Comparison of ENCODE assay signal across 13 mouse cellular contexts in genomic region chr2:104585645-104586044, GRCm38 (mm10). TPM values are rescaled to one million over a fixed set of nuclear protein-coding genes. Genes with fewer than 3 reads are reported as not detected.
DNase-seq lines count a peak whose midpoint lies in the region; ATAC-seq and TF ChIP-seq lines count a peak whose summit lies in the region.
"Had no signal": no experiment of that assay in that cellular context is flagged by ENCODE, and none has a peak within 500 bp of the region (broad histone marks: within the 10 kb centered on the region; RNA-seq: fewer than 3 reads in every experiment).

No protein-coding gene starts in this region.

- no peaks in the 10 kb centered on the region for H3K9me3 ChIP-seq in liver, embryonic 11.5 days (ENCODE audit: control insufficient read depth, low read length)
- H3K9me3 ChIP-seq in liver, embryonic 12.5 days (replicated peaks), result no peaks in the 10 kb centered on the region
- H3K9me3 ChIP-seq in MEL (replicated peaks; ENCODE audit: insufficient read depth, low read length), result no peaks in the 10 kb centered on the region
- H3K9me3 ChIP-seq: heart, embryonic 15.5 days; liver, embryonic 13.5 days had no signal

- no peak for DNase-seq in frontal cortex, postnatal 25 days (ENCODE audit: low spot score in 2 of 2)
- peak; percentile 14 for DNase-seq in liver, embryonic 11.5 days (ENCODE audit: low spot score)
- DNase-seq in MEL (ENCODE audit: low read depth, low spot score), result no peak
- DNase-seq in embryo, embryonic 11 days, result peak; percentile 50
- no peak for DNase-seq in urinary bladder, postnatal 10 days (ENCODE audit: low spot score)
- no peak for DNase-seq in neural tube, embryonic 10.5 days (ENCODE audit: extremely low spot score, low spot score)
- DNase-seq: adrenal gland, adult 8-10 months; kidney, adult 2 months; liver, embryonic 13.5 days had no signal

- H3K4me3 ChIP-seq in liver, embryonic 11.5 days (ENCODE audit: low read depth, low read length), result no peak overlapping the region
- H3K4me3 ChIP-seq in liver, embryonic 12.5 days, result no peak overlapping the region
- H3K4me3 ChIP-seq in MEL (ENCODE audit: control insufficient read depth in 1 of 2, insufficient read depth in 1 of 2, low read depth in 2 of 2, low read length in 2 of 2), result no peak overlapping the region
- H3K4me3 ChIP-seq: heart, embryonic 15.5 days; liver, embryonic 13.5 days had no signal

- ATAC-seq in frontal cortex, adult (ENCODE audit: low TSS enrichment), result peak; percentile 54; the same call in 1 of the 2 replicates
- ATAC-seq in liver, embryonic 11.5 days (replicated peaks; ENCODE audit: low FRiP score), result no peak
- no peak for ATAC-seq in liver, embryonic 12.5 days

- no peak overlapping the region for H3K4me2 ChIP-seq in liver, embryonic 11.5 days
- H3K4me2 ChIP-seq in liver, embryonic 12.5 days, result no peak overlapping the region
- H3K4me2 ChIP-seq: heart, embryonic 15.5 days; hindbrain, embryonic 14.5 days; liver, embryonic 13.5 days had no signal

- no peak for TF ChIP-seq EP300 in MEL (IDR thresholded peaks at IDR 0.05; ENCODE audit: low read depth in 1 of 2, low read length in 2 of 2)

- WGBS in liver, embryonic 11.5 days, result 36% methylated on average over 2 of the region's 2 CpGs
- 30% methylated on average over 2 of the region's 2 CpGs for WGBS in liver, embryonic 12.5 days (ENCODE audit: insufficient replicate concordance)

- peak; percentile 57 for TF ChIP-seq RAD21 in MEL (IDR thresholded peaks at IDR 0.05; ENCODE audit: low read depth, low read length)

- peak in 1 of 3 experiments; percentile 49; a peak in 2 of 6 replicates for TF ChIP-seq CTCF in MEL (IDR thresholded peaks at IDR 0.05 in 2 of 3, conservative IDR thresholded peaks at IDR 0.05 in 1 of 3; ENCODE audit: control insufficient read depth in 1 of 3, insufficient read depth in 1 of 3, low read depth in 2 of 3, low read length in 3 of 3, poor library complexity in 1 of 3, severe bottlenecking in 1 of 3)

- no peaks in the 10 kb centered on the region for H3K36me3 ChIP-seq in liver, embryonic 11.5 days (ENCODE audit: control insufficient read depth, insufficient read depth, low read length)
- no peaks in the 10 kb centered on the region for H3K36me3 ChIP-seq in liver, embryonic 12.5 days
- peaks cover 0 to 14% of the 10 kb centered on the region in 2 experiments; a peak in 2 of 4 replicates for H3K36me3 ChIP-seq in MEL (ENCODE audit: control insufficient read depth in 1 of 2, insufficient read depth in 2 of 2, low read length in 2 of 2)
- H3K36me3 ChIP-seq: heart, embryonic 15.5 days; liver, embryonic 13.5 days had no signal

- H3K9ac ChIP-seq in liver, embryonic 11.5 days (ENCODE audit: low read depth, low read length), result no peak overlapping the region
- H3K9ac ChIP-seq in liver, embryonic 12.5 days, result no peak overlapping the region
- H3K9ac ChIP-seq in MEL (ENCODE audit: control insufficient read depth, low read depth, low read length, poor library complexity, severe bottlenecking), result no peak overlapping the region
- H3K9ac ChIP-seq: hindbrain, embryonic 14.5 days; liver, embryonic 13.5 days had no signal

- peaks cover 4% of the 10 kb centered on the region for H3K79me2 ChIP-seq in MEL (ENCODE audit: control insufficient read depth, insufficient read depth, low read length, poor library complexity)

- no peak overlapping the region for H3K27ac ChIP-seq in liver, embryonic 11.5 days (ENCODE audit: low read depth, low read length)
- H3K27ac ChIP-seq in liver, embryonic 12.5 days, result no peak overlapping the region
- H3K27ac ChIP-seq in MEL (ENCODE audit: control insufficient read depth, low read depth, low read length), result no peak overlapping the region
- H3K27ac ChIP-seq: heart, embryonic 15.5 days; hindbrain, embryonic 14.5 days; liver, embryonic 13.5 days had no signal

- TF ChIP-seq POLR2A in MEL (IDR thresholded peaks at IDR 0.05; ENCODE audit: control insufficient read depth in 1 of 2, insufficient read depth in 1 of 2, low read depth in 1 of 2, low read length in 2 of 2, poor library complexity in 1 of 2), result no peak

- no peaks in the 10 kb centered on the region for H3K27me3 ChIP-seq in liver, embryonic 11.5 days (replicated peaks; ENCODE audit: control insufficient read depth, insufficient read depth, low read length)
- H3K27me3 ChIP-seq in liver, embryonic 12.5 days (replicated peaks), result no peaks in the 10 kb centered on the region; the same call in 1 of the 2 replicates
- no peaks in the 10 kb centered on the region for H3K27me3 ChIP-seq in MEL (ENCODE audit: control insufficient read depth in 1 of 2, insufficient read depth in 2 of 2, low read length in 2 of 2)
- H3K27me3 ChIP-seq: heart, embryonic 15.5 days; liver, embryonic 13.5 days had no signal

- H3K4me1 ChIP-seq in liver, embryonic 11.5 days (replicated peaks; ENCODE audit: control insufficient read depth, insufficient read depth, low read length), result 0 out of 2 replicates have a peak, but pooled peaks cover 3% of the 10 kb centered on the region
- peaks cover 14% of the 10 kb centered on the region for H3K4me1 ChIP-seq in liver, embryonic 12.5 days
- peaks cover 4 to 8% of the 10 kb centered on the region in 2 experiments for H3K4me1 ChIP-seq in MEL (ENCODE audit: control insufficient read depth in 1 of 2, insufficient read depth in 2 of 2, low read length in 2 of 2)

TF ChIP-seq in MEL, 35 proteins besides CTCF, POLR2A, EP300 and RAD21:
- TF ChIP-seq ZC3H11A (IDR thresholded peaks at IDR 0.05; ENCODE audit: low read depth, low read length), result peak; percentile 39
- TF ChIP-seq SMC3 (IDR thresholded peaks at IDR 0.05; ENCODE audit: low read depth, low read length), result peak; percentile 48
- no peak for TF ChIP-seq CHD2 (IDR thresholded peaks at IDR 0.05; ENCODE audit: low read length)
TF ChIP-seq in MEL: peak in this region for 2.

RNA-seq across cellular contexts. Expression of gene Cstf3, which starts 4.7 kb away (rescaled TPM):
- 57.7 and 65.1 TPM in 2 replicates for polyA plus RNA-seq in liver, embryonic 11.5 days (2014; fragmentation: Nextera tagmentation; extraction: Ambion mirVana)
- polyA plus RNA-seq in liver, embryonic 12.5 days (2016; fragmentation: Nextera tagmentation; extraction: Ambion mirVana), result 39.4 and 43.2 TPM in 2 replicates
- total RNA-seq in MEL (2012; rRNA removed), result 11.6 and 13.8 TPM in 2 replicates
- polyA plus RNA-seq in MEL (2012; ENCODE audit: insufficient read depth in 1 of 2, insufficient read length in 2 of 2, low read depth in 1 of 2, low replicate concordance in 2 of 2, missing spikeins in 1 of 2), result 100 to 1,000 TPM in 1 of 2 experiments, 10 to 100 TPM in 1; 35.7 to 126 TPM

Comparison
In these comparisons a context has a peak if more than half of its experiments do, and no peak if none do; other contexts are left out.
1. DNase-seq: peak in liver, embryonic 11.5 days (single experiment) and embryo, embryonic 11 days (single experiment); none in frontal cortex, postnatal 25 days (0 of 2), MEL (single experiment), urinary bladder, postnatal 10 days (single experiment) and neural tube, embryonic 10.5 days (single experiment).